Mouse (Mus musculus): ENCODE measurements at regions not wholly inside any gene's neighbourhood (a gene's known extent, or its start where the extent isn't known, plus 50 kb on each side); places are given as distances from the start of the nearest gene placed in this dataset.

DNA sequence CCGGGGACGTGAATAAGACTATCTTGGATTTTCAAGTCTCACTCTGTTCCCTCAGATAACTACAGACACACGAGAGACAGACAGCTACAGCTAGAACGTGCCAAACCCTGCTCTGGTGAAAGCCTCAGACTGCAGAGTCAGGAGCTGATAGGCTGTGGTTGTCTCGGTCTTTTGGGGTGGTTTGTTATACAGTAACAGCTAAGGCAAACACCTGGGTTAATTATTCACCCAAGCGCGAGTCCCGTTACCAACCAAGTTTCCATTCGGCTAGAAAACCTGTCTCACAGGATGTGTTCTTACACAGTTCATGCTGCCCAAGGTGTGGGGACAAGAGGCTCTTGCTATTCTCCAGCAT, 137.7 kb upstream of the Mocs2 start:
- TF ChIP-seq CTCF (IDR thresholded peaks at IDR 0.05 in 2 of 3, conservative IDR thresholded peaks at IDR 0.05 in 1 of 3; ENCODE audit: control insufficient read depth in 1 of 3, insufficient read depth in 1 of 3, low read depth in 2 of 3, low read length in 3 of 3, poor library complexity in 1 of 3, severe bottlenecking in 1 of 3) (no peak), MAZ (IDR thresholded peaks at IDR 0.05; ENCODE audit: low read depth, low read length) (no peak)

Data from MEL (cell line).